In genomic region chr11:88046944-88047794, GRCm38 (mm10) we compare ENCODE assay signal across 8 mouse cellular contexts. TPM values are rescaled to one million over a fixed set of nuclear protein-coding genes. Genes with fewer than 3 reads are reported as not detected.
DNase-seq lines count a peak whose midpoint lies in the region; ATAC-seq and TF ChIP-seq lines count a peak whose summit lies in the region.

Srsf1 (plus strand) TSS chr11:88047373.

- H3K4me2 ChIP-seq in heart, embryonic 15.5 days = peak within 1 kb of the TSS; percentile 72
- H3K4me2 ChIP-seq in liver, embryonic 14.5 days (ENCODE audit: low read depth) = peak within 1 kb of the TSS; percentile 90
- H3K4me2 ChIP-seq in neural tube, embryonic 11.5 days (ENCODE audit: low read depth) = peak within 1 kb of the TSS; percentile 86
- H3K4me2 ChIP-seq in stomach, postnatal 0 days (replicated peaks; ENCODE audit: low read depth) = peak within 1 kb of the TSS; percentile 61

- ATAC-seq in heart, embryonic 15.5 days (replicated peaks; ENCODE audit: insufficient number of reproducible peaks, insufficient read depth, low FRiP score, low read depth) = peak; percentile 93
- ATAC-seq in liver, embryonic 14.5 days (ENCODE audit: insufficient read depth) = peak; percentile 87
- peak; percentile 88 for ATAC-seq in neural tube, embryonic 11.5 days (ENCODE audit: insufficient read depth, low FRiP score, low TSS enrichment)
- peak; percentile 95 for ATAC-seq in stomach, postnatal 0 days (ENCODE audit: low FRiP score, low TSS enrichment)

- TF ChIP-seq CTCF in liver, embryonic 14.5 days (IDR thresholded peaks at IDR 0.05; ENCODE audit: low read depth) = no peak
- TF ChIP-seq CTCF in stomach, postnatal 0 days (IDR thresholded peaks at IDR 0.05; ENCODE audit: low read depth) = no peak

- peaks cover 36% of the 10 kb centered on the region for H3K4me1 ChIP-seq in forebrain, embryonic 10.5 days
- H3K4me1 ChIP-seq in heart, embryonic 15.5 days (replicated peaks) = peaks cover 28% of the 10 kb centered on the region
- peaks cover 12 to 18% of the 10 kb centered on the region in 2 experiments for H3K4me1 ChIP-seq in liver, embryonic 14.5 days (replicated peaks; ENCODE audit: control insufficient read depth in 2 of 2, insufficient read depth in 2 of 2, low read length in 1 of 2)
- H3K4me1 ChIP-seq in neural tube, embryonic 11.5 days (ENCODE audit: control insufficient read depth, insufficient read depth, low read length) = peaks cover 25% of the 10 kb centered on the region
- no peaks in the 10 kb centered on the region for H3K4me1 ChIP-seq in stomach, postnatal 0 days (replicated peaks; ENCODE audit: control insufficient read depth, insufficient read depth)

- peak within 1 kb of the TSS; percentile 97 for H3K9ac ChIP-seq in heart, embryonic 15.5 days
- peak within 1 kb of the TSS; percentile 100 for H3K9ac ChIP-seq in liver, embryonic 14.5 days (replicated peaks)
- peak within 1 kb of the TSS; percentile 89 for H3K9ac ChIP-seq in neural tube, embryonic 11.5 days (ENCODE audit: low read length)
- H3K9ac ChIP-seq in stomach, postnatal 0 days (ENCODE audit: low read length) = peak within 1 kb of the TSS; percentile 99

- peak; percentile 95 to 96 for DNase-seq in CD8-positive naive resting alpha-beta T cell, adult 2 months (ENCODE audit: low read depth in 2 of 2, low spot score in 2 of 2)
- peak; percentile 97 for DNase-seq in c-Kit-positive CD71-negative TER-119-negative erythroid progenitor cells, embryonic 14.5 days (ENCODE audit: low read depth)
- DNase-seq in forebrain, embryonic 10.5 days (ENCODE audit: extremely low spot score, low spot score) = peak; percentile 98
- peak; percentile 99 to 100 for DNase-seq in kidney, postnatal 25 days
- peak; percentile 96 to 97 (median 96) for DNase-seq in liver, embryonic 14.5 days (ENCODE audit: low read depth in 3 of 3, low spot score in 3 of 3)
- DNase-seq in neural tube, embryonic 11.5 days (ENCODE audit: low spot score) = peak; percentile 99
- peak; percentile 99 for DNase-seq in stomach, postnatal 0 days (ENCODE audit: low spot score)

- peaks cover 52% of the 10 kb centered on the region for H3K36me3 ChIP-seq in forebrain, embryonic 10.5 days (replicated peaks)
- H3K36me3 ChIP-seq in heart, embryonic 15.5 days = peaks cover 20% of the 10 kb centered on the region
- peaks cover 29% of the 10 kb centered on the region for H3K36me3 ChIP-seq in liver, embryonic 14.5 days (replicated peaks; ENCODE audit: control insufficient read depth, insufficient read depth, low read depth)
- H3K36me3 ChIP-seq in neural tube, embryonic 11.5 days (ENCODE audit: control insufficient read depth, insufficient read depth, low read length) = peaks cover 6% of the 10 kb centered on the region
- H3K36me3 ChIP-seq in stomach, postnatal 0 days (ENCODE audit: control insufficient read depth, insufficient read depth, low read length) = peaks cover 7% of the 10 kb centered on the region; the same call in 1 of the 2 replicates

- H3K27me3 ChIP-seq in forebrain, embryonic 10.5 days (ENCODE audit: poor library complexity, severe bottlenecking) = no peaks in the 10 kb centered on the region
- H3K27me3 ChIP-seq in heart, embryonic 15.5 days = no peaks in the 10 kb centered on the region
- H3K27me3 ChIP-seq in liver, embryonic 14.5 days (ENCODE audit: control insufficient read depth, insufficient read depth, low read length) = no peaks in the 10 kb centered on the region
- H3K27me3 ChIP-seq in neural tube, embryonic 11.5 days (ENCODE audit: control insufficient read depth, insufficient read depth, low read length) = no peaks in the 10 kb centered on the region
- H3K27me3 ChIP-seq in stomach, postnatal 0 days (ENCODE audit: control insufficient read depth, insufficient read depth, low read length) = no peaks in the 10 kb centered on the region

- H3K9me3 ChIP-seq in forebrain, embryonic 10.5 days = no peaks in the 10 kb centered on the region
- no peaks in the 10 kb centered on the region for H3K9me3 ChIP-seq in heart, embryonic 15.5 days (replicated peaks)
- H3K9me3 ChIP-seq in liver, embryonic 14.5 days (ENCODE audit: control insufficient read depth, low read length) = no peaks in the 10 kb centered on the region
- H3K9me3 ChIP-seq in neural tube, embryonic 11.5 days (ENCODE audit: control insufficient read depth, low read length) = no peaks in the 10 kb centered on the region
- no peaks in the 10 kb centered on the region for H3K9me3 ChIP-seq in stomach, postnatal 0 days (ENCODE audit: control insufficient read depth, low read length)

- TF ChIP-seq EP300 in liver, embryonic 14.5 days (IDR thresholded peaks at IDR 0.05; ENCODE audit: low read depth) = peak; percentile 28
- no peak for TF ChIP-seq EP300 in stomach, postnatal 0 days (optimal IDR thresholded peaks at IDR 0.05)

- peak within 1 kb of the TSS; percentile 100 for H3K27ac ChIP-seq in forebrain, embryonic 10.5 days
- H3K27ac ChIP-seq in heart, embryonic 15.5 days = peak within 1 kb of the TSS; percentile 100
- H3K27ac ChIP-seq in liver, embryonic 14.5 days = peak within 1 kb of the TSS; percentile 88
- peak within 1 kb of the TSS; percentile 99 for H3K27ac ChIP-seq in neural tube, embryonic 11.5 days (ENCODE audit: low read depth, low read length)
- H3K27ac ChIP-seq in stomach, postnatal 0 days (replicated peaks) = peak within 1 kb of the TSS; percentile 100

- under 1% methylated on average over 60 of the region's 60 CpGs for WGBS in forebrain, embryonic 10.5 days
- WGBS in heart, embryonic 15.5 days = under 1% methylated on average over 60 of the region's 60 CpGs
- WGBS in liver, embryonic 14.5 days (ENCODE audit: insufficient replicate concordance) = under 1% methylated on average over 60 of the region's 60 CpGs
- WGBS in neural tube, embryonic 11.5 days = under 1% methylated on average over 56 of the region's 60 CpGs
- WGBS in stomach, postnatal 0 days = under 1% methylated on average over 58 of the region's 60 CpGs

- peak within 1 kb of the TSS; percentile 96 for H3K4me3 ChIP-seq in forebrain, embryonic 10.5 days
- peak within 1 kb of the TSS; percentile 89 for H3K4me3 ChIP-seq in heart, embryonic 15.5 days
- peak within 1 kb of the TSS; percentile 79 to 97 for H3K4me3 ChIP-seq in liver, embryonic 14.5 days (ENCODE audit: insufficient read depth in 1 of 2, low read depth in 2 of 2, low read length in 2 of 2)
- peak within 1 kb of the TSS; percentile 69 for H3K4me3 ChIP-seq in neural tube, embryonic 11.5 days (ENCODE audit: low read depth, low read length)
- H3K4me3 ChIP-seq in stomach, postnatal 0 days (ENCODE audit: low read depth, low read length) = peak within 1 kb of the TSS; percentile 98

RNA-seq across cellular contexts. Expression of gene Srsf1, which starts in this region (rescaled TPM):
- polyA plus RNA-seq in forebrain, embryonic 10.5 days (2016; fragmentation: Nextera tagmentation; extraction: Ambion mirVana) = 404 and 428 TPM in 2 replicates
- polyA plus RNA-seq in heart, embryonic 15.5 days (2015; fragmentation: Nextera tagmentation; extraction: Ambion mirVana) = 149 and 172 TPM in 2 replicates
- 111 and 163 TPM in 2 replicates for polyA plus RNA-seq in liver, embryonic 14.5 days (2012; rRNA removed)
- polyA plus RNA-seq in liver, embryonic 14.5 days (2014; fragmentation: Nextera tagmentation; extraction: Ambion mirVana) = 139 and 158 TPM in 2 replicates
- 488 and 497 TPM in 2 replicates for polyA plus RNA-seq in neural tube, embryonic 11.5 days (2014; fragmentation: Nextera tagmentation; extraction: Ambion mirVana)
- polyA plus RNA-seq in stomach, postnatal 0 days (2015; fragmentation: Nextera tagmentation; extraction: Ambion mirVana) = 88.1 and 97.5 TPM in 2 replicates

Comparison
In these comparisons a context has a peak if more than half of its experiments do, and no peak if none do; other contexts are left out.
1. Peak in every context shown above with its lines: DNase-seq, ATAC-seq, H3K4me3 ChIP-seq and H3K27ac ChIP-seq.